Mouse (Mus musculus) fibroblast of lung, adult 2 months (primary cell): ENCODE data around the gene Paqr6.
A peak's percentile ranks its signal among the peaks of the same experiment; 100 is the strongest.

ENCODE experiments used
- DNase-seq: peaks from one replicate; pipeline ENCODE4 v3.0.0-alpha.2; 2011; ENCODE audit warnings: low read depth

Paqr6 gene

GRCm38 (mm10) chr3:88364337-88364736, at the start of gene Paqr6:
Paqr6 (plus strand) TSS chr3:88364584.
- no peak for DNase-seq

- DNase-seq: peak; percentile 26
Measured at GRCm38 (mm10) chr3:88324951-88325405, 39.4 kb upstream of the Paqr6 start, which contains the start of gene Glmp. Glmp (plus strand) TSS chr3:88325023.

- no peak for DNase-seq
Measured at GRCm38 (mm10) chr3:88328956-88329355, 35.4 kb upstream of the Paqr6 start.

- no peak for DNase-seq
Measured at GRCm38 (mm10) chr3:88331282-88331681, 33.1 kb upstream of the Paqr6 start.

GRCm38 (mm10) chr3:88334029-88334658, 30.2 kb upstream of the Paqr6 start:
- DNase-seq: no peak

- no peak for DNase-seq
Measured at GRCm38 (mm10) chr3:88334902-88335435, 29.4 kb upstream of the Paqr6 start.

- DNase-seq: no peak
Measured at GRCm38 (mm10) chr3:88335436-88336053, 28.8 kb upstream of the Paqr6 start.

- DNase-seq: peak; percentile 93
Measured at GRCm38 (mm10) chr3:88336058-88337013, 28.0 kb upstream of the Paqr6 start, which contains the start of the genes Tmem79 and Smg5. Tmem79 (minus strand) TSS chr3:88336148. Smg5 (plus strand) TSS chr3:88336260.

GRCm38 (mm10) chr3:88337367-88338020, 26.9 kb upstream of the Paqr6 start:
- DNase-seq: no peak

GRCm38 (mm10) chr3:88338316-88338715, 26.1 kb upstream of the Paqr6 start:
- no peak for DNase-seq

GRCm38 (mm10) chr3:88339006-88339405, 25.4 kb upstream of the Paqr6 start:
- no peak for DNase-seq

- no peak for DNase-seq
Measured at GRCm38 (mm10) chr3:88350732-88351131, 13.7 kb upstream of the Paqr6 start.

GRCm38 (mm10) chr3:88352907-88353306, 11.5 kb upstream of the Paqr6 start:
- DNase-seq: no peak

- DNase-seq: no peak
Measured at GRCm38 (mm10) chr3:88354396-88355165, 9.8 kb upstream of the Paqr6 start.

GRCm38 (mm10) chr3:88359584-88359983, 4.8 kb upstream of the Paqr6 start:
- no peak for DNase-seq

- no peak for DNase-seq
Measured at GRCm38 (mm10) chr3:88359989-88360388, 4.4 kb upstream of the Paqr6 start.

GRCm38 (mm10) chr3:88361096-88361495, 3.3 kb upstream of the Paqr6 start:
- DNase-seq: no peak

- no peak for DNase-seq
Measured at GRCm38 (mm10) chr3:88361612-88362313, 2.6 kb upstream of the Paqr6 start.

- DNase-seq: peak; percentile 77
Measured at GRCm38 (mm10) chr3:88363700-88364099, 684 bp upstream of the Paqr6 start.

GRCm38 (mm10) chr3:88365705-88366361, 1.4 kb downstream of the Paqr6 start:
- no peak for DNase-seq
